Mouse (Mus musculus) thymus, postnatal 4 days (tissue): ENCODE measurements around the gene Sdhd.
"Not testable (repeated sequence)": the region's sequence is repeated elsewhere in the genome, so short reads cannot be mapped to it uniquely, and the experiment has no call there.

Experiments used
- DNase-seq: peaks from one replicate; pipeline ENCODE4 v3.0.0; 2021

Sdhd gene

GRCm38 (mm10) chr9:50603189-50603997 lies at the start of gene Sdhd, which contains the start of gene Timm8b:
TSS of gene Sdhd (minus strand) at chr9:50603812.
TSS of gene Timm8b (plus strand) at chr9:50603910.
- DNase-seq: peak; percentile 93

GRCm38 (mm10) chr9:50650503-50650902 lies 46.9 kb upstream of the Sdhd start:
- no peak for DNase-seq

DNA sequence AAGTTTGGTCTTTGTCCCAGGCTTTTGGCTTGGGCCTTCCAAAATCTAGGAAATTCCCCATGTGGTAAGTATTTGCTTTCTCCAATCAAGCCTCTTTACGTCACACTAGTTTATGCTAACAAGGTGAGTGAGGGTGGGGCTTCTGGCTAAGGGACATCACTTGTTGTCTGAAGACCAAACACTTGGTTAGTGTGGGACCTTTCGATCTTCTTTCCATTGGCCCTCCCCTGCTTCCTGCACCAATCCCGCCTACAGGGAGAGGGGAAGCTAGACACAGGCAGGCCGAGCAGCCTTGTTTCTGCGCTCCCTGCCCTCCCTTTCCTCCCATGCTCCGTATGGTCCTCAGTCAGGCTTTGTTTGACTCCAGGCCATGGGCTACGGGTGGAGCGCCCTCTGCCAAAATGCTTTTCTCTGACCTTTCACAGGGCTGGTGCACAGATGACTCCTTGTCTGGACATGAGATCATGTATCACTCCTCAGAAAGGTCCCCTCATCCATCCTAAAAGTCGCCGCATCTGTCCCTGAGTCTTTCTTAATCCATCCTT lies 43.3 kb upstream of the Sdhd start:
- DNase-seq: no peak

DNA sequence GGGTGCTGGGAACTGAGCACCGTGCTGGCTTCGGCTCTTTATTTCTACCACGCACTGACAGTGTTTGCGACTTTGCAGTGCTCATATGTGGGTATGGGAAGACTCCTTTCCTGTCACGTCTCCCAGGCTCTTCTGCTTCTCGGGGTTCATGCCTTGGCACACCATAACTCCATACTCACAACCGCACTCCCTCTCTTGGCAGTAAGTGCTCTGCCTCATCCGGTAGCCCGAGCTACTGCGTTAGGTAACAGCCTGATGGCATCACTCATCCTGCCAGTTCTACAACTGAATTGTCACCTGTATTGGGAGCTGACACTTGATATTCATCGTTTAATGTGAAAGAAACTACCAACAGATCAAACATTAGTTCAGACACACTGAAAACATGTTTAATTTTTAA lies 30.7 kb upstream of the Sdhd start:
- DNase-seq: no peak

DNA sequence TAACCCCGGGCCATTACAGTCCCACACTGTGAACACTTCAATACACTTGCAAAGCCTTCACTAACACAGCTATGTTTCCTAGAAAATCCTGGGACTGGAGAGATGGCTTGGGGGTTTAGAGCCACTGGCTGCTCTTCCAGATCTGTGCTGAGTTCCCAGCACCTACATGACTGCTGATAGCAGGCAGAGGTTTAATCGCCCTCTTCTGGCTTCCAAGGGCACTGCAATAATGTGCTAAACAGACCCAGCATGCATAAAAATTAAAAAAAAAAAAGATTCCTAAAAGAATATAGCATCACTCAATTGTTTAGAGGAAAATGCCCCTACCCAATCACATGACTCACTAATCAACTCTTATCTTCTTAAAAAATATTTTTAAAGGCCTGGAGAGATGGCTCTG lies 29.4 kb upstream of the Sdhd start:
- peak; percentile 38 for DNase-seq

GRCm38 (mm10) chr9:50632016-50632688 lies 28.5 kb upstream of the Sdhd start:
- no peak for DNase-seq

DNA sequence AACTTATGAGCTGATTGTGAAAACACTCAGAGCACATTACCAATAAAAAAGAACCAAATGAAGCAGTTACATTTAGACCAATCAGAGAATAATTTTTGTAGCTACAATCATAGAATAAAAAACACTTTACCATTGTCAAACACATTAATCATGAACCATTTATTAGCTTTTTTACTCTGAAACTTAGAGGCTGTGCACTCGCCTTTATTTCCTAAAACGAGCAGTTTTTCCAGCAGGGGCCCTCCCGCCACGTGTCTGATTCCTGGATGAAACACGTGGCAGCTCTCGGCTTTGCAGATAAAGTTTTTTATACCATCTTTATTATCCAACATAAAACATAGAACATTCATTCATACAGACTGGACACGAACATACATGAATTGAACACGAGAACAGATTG lies 27.3 kb upstream of the Sdhd start:
- DNase-seq: not testable (repeated sequence)

- no peak for DNase-seq
These were observed 14.2 kb upstream of the Sdhd start for GRCm38 (mm10) chr9:50617794-50618330.

GRCm38 (mm10) chr9:50616766-50617603 lies 13.4 kb upstream of the Sdhd start, which contains the start of the genes Pih1d2 and Nkapd1:
TSS of gene Pih1d2 (plus strand) at chr9:50617321.
TSS of gene Nkapd1 (minus strand) at chr9:50617464.
- DNase-seq: peak; percentile 88

GRCm38 (mm10) chr9:50616161-50616560 lies 12.5 kb upstream of the Sdhd start:
- DNase-seq: no peak

- no peak for DNase-seq
These were observed 8.5 kb upstream of the Sdhd start for GRCm38 (mm10) chr9:50612115-50612514.

DNA sequence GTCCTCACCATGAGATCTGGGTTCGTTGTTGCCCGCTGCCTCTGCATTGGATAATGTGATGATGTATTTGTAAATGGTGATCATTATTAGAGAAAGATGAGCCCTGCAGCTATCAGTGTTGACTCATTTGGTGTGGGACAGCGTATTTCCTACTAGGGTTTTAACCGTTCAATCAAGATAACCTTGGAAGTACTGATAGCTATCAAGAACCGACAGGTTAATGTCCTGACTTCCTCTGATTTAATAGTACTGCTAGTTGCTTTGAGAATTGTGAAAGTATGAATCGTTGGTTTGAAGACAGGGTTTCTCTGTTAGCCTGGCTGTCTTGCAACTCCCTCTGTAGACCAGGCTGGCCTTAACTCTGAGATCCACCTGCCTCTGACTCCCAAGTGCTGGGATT lies 726 bp upstream of the Sdhd start:
- no peak for DNase-seq

DNA sequence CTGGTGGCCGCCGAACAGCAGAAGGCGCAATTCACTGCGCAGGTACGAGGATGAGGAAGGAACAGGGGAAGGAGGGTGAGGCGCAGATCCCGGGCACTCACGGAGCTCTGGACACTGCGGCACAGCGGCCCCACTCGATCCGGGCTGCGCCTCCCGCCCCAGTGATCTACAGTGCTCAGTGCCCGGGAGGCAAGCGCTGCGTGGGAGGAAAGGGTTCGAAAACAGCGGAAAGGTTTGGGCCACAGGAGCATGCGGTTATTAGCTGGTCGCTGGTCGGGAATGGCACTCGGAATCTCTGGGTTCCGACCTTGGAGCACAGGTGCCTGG lies 349 bp upstream of the Sdhd start:
- no peak for DNase-seq

DNA sequence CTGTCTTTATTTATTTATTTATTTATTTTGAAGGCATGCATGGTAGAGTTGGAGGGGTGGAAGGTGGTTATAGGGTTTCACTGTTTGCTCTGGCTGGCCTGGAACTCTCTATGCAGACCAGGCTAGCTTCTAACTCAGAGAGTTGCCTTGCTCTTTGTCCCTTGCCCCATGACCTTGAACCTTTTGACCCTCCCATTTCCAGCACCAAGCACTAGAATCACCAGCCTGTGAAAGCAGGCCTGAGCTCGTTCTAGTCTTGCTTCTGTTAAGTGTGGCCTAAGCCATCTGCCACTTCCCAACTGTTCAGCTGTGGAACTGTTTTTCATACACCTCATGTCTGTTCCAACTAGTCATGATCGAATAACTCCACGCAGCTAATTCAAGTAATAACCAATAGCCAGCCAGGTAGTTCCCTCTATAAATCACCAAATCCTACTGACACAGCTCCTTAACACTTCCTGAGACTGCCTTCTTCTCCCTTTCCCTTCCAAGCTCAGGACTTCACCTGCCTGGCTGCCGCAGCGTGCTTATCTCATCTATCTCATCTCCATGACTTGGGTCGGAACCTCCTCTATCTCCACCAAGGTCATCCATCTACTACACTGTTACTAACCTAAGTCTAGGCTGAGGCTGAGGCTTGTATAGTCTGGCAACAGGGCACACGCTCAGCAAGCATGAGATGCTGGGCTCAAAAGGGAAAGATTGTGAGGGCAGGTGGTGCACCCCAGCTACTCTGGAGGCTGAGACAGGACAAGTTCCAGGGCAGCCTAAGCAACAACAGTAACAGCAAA lies 1.4 kb downstream of the Sdhd start:
- DNase-seq: no peak

- no peak for DNase-seq
These were observed 2.1 kb downstream of the Sdhd start for GRCm38 (mm10) chr9:50601536-50601935.

GRCm38 (mm10) chr9:50596973-50597372 lies 6.6 kb downstream of the Sdhd start:
- no peak for DNase-seq

DNA sequence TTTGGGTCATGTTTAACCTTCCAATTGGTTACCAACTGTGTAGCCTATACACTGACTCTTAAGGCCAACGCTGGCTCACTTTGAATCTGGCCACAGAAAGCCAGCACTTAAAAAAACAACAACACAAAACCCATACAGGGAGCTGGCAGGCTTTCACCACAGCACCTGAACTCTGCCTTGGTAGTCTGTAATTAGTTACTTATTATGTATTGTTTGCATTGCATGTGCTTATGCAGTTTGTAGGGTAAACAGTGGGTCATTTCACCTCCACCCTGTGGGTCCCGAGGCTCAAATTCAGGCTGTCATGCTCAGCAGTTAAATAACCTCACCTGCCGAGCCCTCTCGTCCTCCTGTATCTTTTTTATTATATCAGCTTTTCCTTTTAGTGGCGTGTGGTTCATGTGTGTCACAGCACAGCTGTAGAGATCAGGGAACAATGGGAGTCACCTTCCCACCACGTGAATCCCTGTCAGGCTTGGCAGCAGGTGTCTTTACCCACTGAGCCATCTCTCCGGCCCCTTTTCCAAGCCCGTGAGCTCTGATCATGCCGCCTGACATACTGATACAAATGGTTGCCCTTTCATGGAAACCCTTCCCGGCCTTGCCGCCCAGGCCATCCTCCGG lies 8.7 kb downstream of the Sdhd start:
- DNase-seq: no peak

DNA sequence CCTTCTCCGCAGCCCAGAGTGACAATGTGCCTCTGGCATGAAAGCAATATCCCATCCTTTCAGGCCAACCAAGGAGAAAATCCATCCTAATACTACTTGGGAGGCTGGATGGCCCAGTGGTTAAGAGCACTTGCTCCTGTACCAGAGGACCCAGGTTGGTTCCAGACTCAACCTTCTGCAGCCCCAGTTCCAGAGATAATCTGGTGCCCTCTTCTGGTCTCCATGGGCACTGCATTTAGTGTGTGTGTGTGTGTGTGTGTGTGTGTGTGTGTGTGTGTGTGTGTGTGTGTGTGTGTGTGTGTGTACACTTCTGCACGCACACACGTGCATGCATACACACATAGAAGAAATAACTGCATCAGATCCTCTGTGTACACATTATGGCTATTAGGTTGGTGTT lies 10.1 kb downstream of the Sdhd start:
- peak; percentile 75 for DNase-seq

DNA sequence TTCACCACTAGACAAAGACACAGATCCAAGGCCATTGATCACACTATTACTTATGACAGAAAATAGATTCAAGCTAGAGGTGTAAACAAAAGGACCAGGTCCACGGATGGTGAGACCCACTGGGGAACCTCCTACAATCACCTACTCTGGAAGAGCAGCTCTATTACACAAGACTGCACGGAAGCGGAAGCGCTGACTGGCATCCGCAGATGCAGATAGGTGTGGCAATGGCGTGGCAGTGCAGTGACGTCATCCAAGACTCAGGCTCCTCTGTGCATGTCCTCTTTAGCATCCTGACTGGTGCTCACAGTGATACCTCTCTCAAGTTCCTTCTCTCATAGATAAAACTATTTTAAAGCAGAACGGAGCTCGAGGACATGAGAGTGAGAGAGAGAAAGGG lies 10.7 kb downstream of the Sdhd start:
- no peak for DNase-seq

GRCm38 (mm10) chr9:50590856-50591518 lies 12.6 kb downstream of the Sdhd start:
- DNase-seq: peak; percentile 25

DNA sequence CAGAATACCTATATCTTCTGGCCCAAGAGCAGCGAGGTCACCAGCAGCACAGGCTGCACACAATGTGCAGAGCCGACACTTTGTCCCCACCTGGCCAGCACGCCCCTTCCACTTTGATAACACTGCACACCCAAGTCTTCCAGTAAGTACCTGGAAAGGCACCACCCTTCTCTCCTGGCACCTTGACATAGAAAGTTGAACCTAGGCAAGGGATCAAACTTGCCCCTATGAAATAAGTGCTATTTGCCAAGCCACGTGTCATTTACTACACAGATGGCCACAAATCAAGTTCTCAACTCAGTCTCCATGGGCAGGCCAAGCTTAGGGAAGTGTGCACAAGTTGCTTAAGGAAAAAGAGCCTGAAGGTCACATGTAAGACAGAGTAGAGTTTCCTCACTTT lies 16.7 kb downstream of the Sdhd start:
- DNase-seq: no peak
